Mouse (Mus musculus): ENCODE results near the gene H2afy2.

H2afy2 gene

GRCm38 (mm10) chr10:61783621-61784251 lies at the start of gene H2afy2:
TSS of gene H2afy2 (minus strand) at chr10:61784147.
- peak; percentile 75 for DNase-seq (ENCODE audit: low read depth, low spot score)

- no peak for DNase-seq (ENCODE audit: low read depth, low spot score)
Observed at GRCm38 (mm10) chr10:61832713-61833112, 48.8 kb upstream of the H2afy2 start.

DNA sequence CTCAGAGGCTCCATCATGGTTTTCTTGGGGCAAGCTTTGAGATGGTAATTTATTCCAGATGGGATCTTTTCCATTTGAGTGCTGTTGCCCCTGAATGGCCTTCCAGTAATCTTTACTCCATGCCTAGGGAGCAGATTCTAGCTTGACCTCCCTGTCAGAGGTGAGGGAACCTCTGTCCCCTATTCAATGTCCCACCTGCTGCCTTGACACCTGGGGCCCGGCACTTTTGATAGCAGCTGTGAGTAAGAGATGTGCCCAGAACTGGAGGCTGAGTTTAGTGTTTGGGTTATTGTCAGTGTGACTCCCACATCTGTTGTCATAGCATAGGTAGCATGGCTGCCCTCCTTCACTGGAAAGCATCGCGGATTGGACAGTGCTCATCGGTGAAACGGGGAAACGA lies 47.8 kb upstream of the H2afy2 start:
- DNase-seq (ENCODE audit: low read depth, low spot score), result peak; percentile 72

- peak; percentile 81 for DNase-seq (ENCODE audit: low read depth, low spot score)
Observed at GRCm38 (mm10) chr10:61831251-61831650, 47.3 kb upstream of the H2afy2 start.

DNA sequence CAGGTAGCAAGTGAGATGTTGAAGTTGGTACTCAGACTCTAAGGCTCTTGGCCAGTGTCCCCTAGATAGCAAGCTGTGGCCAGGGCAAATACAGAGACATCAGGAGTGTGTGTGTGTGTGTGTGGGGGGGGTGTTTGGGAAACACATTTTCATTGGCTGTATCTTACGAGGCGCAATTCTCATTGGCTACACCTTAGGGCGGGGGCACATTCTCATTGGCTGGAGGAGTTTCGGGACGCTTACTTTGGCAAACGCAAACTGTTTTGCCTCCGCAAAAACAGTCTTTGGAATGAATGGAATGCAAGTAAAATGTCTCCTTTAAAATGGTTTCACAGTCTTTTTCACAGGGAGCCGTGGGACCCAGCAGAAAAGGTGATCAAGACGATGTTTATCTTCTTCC lies 46.9 kb upstream of the H2afy2 start:
- peak; percentile 92 for DNase-seq (ENCODE audit: low read depth, low spot score)

DNA sequence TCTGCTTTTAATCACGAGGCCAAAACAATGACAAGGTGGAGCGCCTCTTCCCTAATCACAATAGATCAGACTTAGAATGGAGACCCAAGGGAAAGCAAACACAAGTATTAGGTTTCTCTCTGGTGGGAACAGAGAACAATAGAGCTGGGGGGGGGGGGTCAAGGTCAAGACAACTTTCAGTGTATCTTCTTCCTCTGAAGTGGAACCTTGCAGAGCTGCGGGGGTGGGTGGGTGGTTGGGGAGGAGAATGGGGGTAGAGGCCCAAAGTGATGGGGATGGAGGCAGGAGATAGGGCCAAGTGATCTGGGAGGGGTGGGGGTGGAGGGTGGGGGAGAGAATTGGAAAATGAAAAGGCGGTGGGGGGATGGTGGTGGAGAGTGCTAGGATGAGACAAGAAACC lies 45.1 kb upstream of the H2afy2 start:
- peak; percentile 96 for DNase-seq (ENCODE audit: low read depth, low spot score)

- DNase-seq (ENCODE audit: low read depth, low spot score), result peak; percentile 90
Observed at GRCm38 (mm10) chr10:61827950-61828936, 44.3 kb upstream of the H2afy2 start.

GRCm38 (mm10) chr10:61826753-61827435 lies 42.9 kb upstream of the H2afy2 start:
- no peak for DNase-seq (ENCODE audit: low read depth, low spot score)

DNA sequence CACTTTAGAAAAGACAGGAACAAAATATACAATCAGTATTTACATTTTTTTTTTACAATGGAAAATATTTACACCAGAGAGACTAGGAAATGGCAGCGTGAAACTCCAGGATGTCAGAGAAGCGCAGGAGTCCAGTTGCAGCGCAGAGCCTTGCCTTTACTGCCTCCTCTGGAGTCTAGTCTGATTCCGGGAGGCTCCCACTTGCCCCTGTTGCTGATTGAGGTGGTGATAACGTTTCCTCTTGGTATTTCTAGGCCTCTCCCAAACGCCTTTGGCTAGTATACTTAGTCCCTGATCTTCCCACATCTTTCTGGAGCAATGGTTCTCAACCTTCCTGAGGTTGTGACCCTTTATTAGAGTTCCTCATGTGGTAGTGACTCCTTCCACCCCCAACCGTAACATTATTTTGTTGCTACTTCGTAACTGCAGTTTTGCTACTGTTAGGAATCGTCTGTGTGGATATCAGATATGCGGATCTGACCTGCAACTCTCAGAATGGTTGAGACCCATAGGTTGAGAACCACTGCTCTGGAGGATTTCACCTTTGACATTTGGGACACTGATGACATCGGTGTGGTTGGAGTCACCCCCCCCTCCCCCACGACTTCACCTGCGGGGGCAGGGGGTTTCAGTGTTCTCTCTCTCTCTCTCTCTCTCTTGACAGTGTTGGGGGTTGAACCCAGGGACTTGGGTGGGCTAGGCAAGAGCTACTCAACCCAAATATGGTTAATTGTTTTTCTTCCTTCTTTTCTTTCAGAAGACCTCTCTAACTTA lies 42.2 kb upstream of the H2afy2 start:
- no peak for DNase-seq (ENCODE audit: low read depth, low spot score)

DNA sequence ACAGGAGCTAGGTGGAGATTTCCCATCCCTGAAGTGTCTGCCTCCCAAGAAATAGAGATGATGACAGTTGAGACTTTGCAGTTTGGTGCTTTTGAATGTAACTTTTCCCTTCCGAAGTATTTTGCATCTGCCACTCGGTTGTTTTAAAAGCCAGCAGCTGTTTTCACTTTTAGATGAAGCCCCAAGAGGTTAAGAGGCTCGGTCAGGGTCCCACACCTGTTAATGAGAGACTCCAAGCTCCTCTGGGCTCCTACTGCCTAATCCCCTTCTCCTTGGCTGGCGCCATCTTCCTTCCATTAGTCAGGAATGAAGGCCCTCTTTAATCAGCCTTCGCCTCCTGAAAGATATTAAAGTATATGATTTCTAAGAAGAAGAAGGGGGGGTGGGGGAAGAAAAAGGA lies 41.6 kb upstream of the H2afy2 start:
- no peak for DNase-seq (ENCODE audit: low read depth, low spot score)

- DNase-seq (ENCODE audit: low read depth, low spot score), result no peak
Observed at GRCm38 (mm10) chr10:61823731-61824115, 39.8 kb upstream of the H2afy2 start.

DNA sequence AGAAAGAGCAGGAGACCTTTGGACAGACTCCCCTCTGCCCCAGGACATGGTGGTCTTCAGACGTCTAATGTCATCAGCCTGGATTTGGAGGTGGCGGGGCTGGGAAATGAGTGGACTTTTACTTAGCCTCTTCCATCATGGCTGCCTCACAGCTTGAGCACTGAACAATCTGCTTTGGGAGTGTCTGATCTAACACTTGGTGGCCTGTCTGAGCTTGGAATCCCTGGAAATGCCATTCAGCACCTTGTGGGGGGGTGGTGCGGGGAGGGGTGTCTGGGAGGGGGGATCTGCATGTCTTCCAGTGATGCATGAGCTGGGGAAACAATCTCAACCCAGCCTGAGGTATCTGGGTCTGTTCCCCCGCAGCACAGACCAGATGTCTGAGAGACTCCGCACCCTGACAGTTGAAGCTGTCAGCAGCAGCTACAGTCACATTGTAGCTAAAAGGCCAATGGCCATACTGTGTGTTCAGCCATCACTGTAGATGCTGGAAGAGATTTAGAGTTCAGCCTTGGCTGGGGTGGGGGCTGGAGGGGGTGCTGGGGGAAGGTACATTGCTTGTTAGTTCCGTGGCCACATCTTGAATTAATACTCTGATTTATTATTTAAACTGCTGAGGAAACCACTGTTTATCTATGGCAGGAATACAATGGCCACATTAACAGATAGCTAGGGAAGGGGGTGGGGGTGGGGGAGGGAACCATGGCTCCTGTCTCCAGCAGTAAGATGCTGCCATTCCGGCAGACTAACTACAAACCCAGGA lies 39.2 kb upstream of the H2afy2 start:
- peak; percentile 63 for DNase-seq (ENCODE audit: low read depth, low spot score)

GRCm38 (mm10) chr10:61820050-61820449 lies 36.1 kb upstream of the H2afy2 start:
- peak; percentile 87 for DNase-seq (ENCODE audit: low read depth, low spot score)

DNA sequence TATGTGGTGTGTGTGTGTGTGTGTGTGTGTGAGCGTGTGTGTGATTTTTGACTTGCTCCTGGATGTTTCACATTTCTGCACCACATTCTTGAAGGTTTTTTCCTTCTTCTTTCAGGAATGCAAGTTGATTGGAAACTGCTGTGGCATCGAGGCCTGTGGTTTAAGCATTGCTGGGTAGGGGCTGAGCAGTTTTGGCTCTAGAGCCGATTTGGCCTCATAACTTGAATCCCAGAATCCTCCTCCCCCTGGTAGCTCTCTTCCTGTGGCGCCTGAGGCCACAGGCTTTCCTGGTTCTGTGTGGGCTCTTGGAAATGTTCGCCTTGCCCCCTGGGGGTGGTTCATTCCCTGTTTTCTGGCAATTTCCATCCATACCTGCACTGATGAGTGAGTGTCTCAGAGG lies 28.0 kb upstream of the H2afy2 start:
- DNase-seq (ENCODE audit: low read depth, low spot score), result no peak

DNA sequence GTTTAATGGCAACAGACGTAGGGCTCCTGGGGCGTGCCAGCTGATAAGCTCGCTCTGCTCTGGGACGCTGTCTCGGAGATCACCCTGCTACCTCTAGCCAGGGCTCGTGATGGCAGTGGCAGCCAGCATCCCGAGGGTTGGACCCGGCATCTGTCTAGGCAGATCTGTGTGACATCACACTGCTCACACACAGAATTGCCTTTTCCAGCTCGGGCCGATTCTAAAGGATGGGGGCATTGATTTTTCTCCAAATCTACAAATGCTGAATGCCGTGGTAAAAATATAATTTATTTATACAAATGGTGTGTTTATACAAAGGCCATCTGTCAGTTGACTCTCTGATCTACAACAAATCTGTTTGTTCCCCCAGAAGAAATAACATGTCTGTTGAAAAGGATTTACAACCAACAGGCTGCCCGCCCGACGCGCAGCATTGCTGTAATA lies 14.2 kb upstream of the H2afy2 start:
- no peak for DNase-seq (ENCODE audit: low read depth, low spot score)

- DNase-seq (ENCODE audit: low read depth, low spot score), result no peak
Observed at GRCm38 (mm10) chr10:61795458-61795857, 11.5 kb upstream of the H2afy2 start.

- peak; percentile 43 for DNase-seq (ENCODE audit: low read depth, low spot score)
Observed at GRCm38 (mm10) chr10:61794971-61795370, 11.0 kb upstream of the H2afy2 start.

DNA sequence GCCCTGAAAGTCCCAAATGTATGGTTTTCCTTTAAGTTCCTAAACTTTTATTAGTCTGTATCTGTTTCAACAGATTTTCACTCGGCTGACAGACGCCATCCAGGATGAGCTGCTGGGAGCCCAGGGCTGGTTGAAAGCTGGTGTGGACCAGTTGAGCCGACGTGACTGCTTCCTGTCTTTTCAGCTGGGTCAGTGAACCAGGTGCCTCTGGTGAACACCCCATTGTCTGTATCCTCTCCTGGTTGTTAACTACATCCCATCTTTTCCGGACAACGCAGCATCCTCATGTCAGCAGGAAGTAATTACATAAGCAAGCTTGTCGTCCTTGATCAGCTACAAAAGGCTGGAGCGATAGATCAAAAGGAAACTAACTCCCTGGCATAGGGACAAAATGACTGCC lies 9.1 kb upstream of the H2afy2 start:
- DNase-seq (ENCODE audit: low read depth, low spot score), result peak; percentile 78

DNA sequence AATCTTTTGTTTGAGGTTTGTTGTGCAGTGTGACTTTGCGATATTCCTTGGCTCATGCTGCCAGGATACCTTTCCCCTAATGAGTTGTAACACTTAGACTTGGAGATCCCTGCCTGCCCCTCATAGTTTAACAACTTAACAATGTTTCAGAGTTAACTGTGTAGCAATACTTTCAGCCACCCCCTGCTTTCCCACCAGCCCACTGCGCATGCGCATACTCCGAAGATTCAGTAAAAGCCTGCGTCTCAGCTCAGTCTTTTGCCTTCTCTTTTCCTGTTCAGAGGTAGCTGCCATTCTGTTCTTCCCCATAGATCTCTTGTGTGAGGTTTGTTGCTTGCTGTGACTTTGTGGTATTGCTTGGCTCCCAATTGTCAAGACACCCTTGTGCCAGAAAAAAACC lies 4.6 kb upstream of the H2afy2 start:
- no peak for DNase-seq (ENCODE audit: low read depth, low spot score)

DNA sequence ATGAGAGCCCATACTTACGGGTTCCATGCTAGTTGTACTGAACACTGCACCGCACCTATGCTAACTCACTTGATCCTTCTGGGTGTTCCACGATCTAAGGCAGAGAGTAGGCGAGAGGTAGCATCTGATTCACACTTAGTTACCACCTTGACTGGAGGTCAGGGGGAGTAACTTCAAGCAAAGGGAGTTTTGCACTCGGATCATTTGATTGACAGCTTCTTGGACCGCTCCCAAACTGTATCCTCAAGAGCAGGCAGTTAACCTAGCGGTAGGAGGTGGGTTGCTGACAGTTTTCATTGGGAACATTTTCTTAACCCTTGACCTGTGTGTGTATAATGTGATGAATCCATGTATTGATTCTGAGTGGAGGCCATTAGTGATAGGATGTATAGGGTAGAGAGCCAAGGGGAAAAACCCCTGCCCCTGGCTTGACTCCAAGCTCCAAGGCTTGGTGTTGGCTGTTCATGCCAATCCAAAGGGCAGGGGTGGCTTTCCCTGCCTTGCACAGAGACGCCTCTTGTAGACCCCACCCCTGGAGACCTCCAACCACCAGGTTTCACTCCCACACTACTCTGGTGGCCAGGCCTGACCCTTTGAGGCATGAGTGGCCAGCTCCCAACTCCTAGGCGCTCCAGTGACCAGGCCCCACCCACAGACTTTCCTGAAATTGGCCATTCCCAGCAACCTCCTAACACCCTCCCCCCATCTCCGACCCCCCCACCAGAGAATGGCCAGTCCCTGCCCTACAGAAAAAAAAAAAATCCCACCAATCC lies 3.8 kb upstream of the H2afy2 start:
- peak; percentile 78 for DNase-seq (ENCODE audit: low read depth, low spot score)
